Mouse (Mus musculus): ENCODE data around the gene Hat1. TPM values are rescaled to one million over a fixed set of nuclear protein-coding genes. Genes with fewer than 3 reads are reported as not detected.

Gene Hat1
- polyA plus RNA-seq, 1 experiment, result 0.49 TPM

DNA sequence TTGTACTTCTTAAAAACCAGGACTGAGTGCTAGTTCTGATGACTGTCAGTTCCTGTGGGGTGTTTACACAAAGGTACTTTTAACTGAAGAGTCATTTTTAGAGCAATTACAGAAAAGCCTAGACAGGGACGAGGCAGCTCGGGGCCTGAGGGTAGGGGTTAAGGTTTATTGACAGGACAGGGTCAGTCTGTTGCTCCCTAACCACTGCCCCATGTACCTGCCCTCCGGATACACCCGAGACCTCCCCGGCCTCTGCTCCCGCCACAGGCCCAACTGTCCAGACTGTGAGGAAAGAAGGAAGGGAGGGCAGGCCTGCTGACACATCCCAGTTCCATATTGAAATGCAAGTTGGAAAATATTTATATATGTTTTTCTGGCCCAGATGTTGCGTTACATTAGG lies 85.1 kb downstream of the Hat1 start:
- Histone ChIP-seq H3K4me3 (replicated peaks) (no peak overlapping the region), H3K36me3 (ENCODE audit: control insufficient read depth) (peaks cover 28% of the 10 kb centered on the region), H3K27me3 (ENCODE audit: control insufficient read depth) (no peaks in the 10 kb centered on the region), H3K9me3 (ENCODE audit: control insufficient read depth, low read length) (peaks cover 4% of the 10 kb centered on the region), H3K4me1 (ENCODE audit: control insufficient read depth) (peaks cover 39% of the 10 kb centered on the region)
- TF ChIP-seq GATA1 (IDR thresholded peaks at IDR 0.05; ENCODE audit: low read length) (no peak), TAL1 (IDR thresholded peaks at IDR 0.05; ENCODE audit: low read length) (no peak)

DNA sequence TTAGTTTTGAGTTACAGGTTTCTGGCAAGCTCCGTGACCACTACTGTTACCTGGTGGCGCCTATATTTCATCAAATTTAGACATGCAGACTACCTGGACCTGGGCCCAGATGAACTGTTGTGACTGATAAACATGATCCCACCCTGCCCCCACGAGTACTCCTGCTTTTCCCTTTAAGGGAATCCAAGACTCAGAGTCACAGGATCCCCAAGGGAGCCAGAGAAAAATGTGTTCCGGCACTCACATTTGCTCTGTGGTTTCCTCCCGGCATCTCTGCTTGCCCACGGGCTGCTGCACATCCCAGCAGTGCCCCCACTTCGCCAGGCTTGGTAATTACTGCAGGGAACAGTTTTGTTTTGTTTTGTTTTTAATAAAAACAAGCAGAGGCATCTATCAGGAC lies 85.6 kb downstream of the Hat1 start:
- H3K36me3 ChIP-seq (ENCODE audit: control insufficient read depth), result peaks cover 28% of the 10 kb centered on the region
- H3K4me1 ChIP-seq (ENCODE audit: control insufficient read depth), result peaks cover 39% of the 10 kb centered on the region
- no peak overlapping the region for H3K4me3 ChIP-seq (replicated peaks)
- peaks cover 4% of the 10 kb centered on the region for H3K9me3 ChIP-seq (ENCODE audit: control insufficient read depth, low read length)
- H3K27me3 ChIP-seq (ENCODE audit: control insufficient read depth), result no peaks in the 10 kb centered on the region
- no peak for TF ChIP-seq TAL1 (IDR thresholded peaks at IDR 0.05; ENCODE audit: low read length)
- TF ChIP-seq GATA1 (IDR thresholded peaks at IDR 0.05; ENCODE audit: low read length), result no peak

DNA sequence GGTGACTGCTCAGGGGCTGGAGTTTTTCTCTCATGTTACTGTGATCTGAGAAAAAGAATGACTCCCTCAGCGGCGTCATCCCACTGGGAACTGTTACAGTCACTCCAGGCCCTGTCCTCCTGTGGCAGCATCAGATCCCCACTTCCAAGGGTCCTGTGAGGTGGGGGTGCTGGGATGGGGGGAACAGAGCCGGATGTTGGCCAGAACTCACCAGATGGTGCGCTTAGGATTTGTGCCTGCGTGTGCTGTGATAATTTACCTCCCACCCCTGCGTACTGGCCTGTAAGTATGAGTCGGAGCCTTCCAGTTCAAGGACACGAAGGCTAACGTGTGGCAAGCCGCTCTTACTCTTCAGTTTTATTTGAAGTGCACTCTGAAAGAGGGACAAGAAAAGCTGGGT lies 86.6 kb downstream of the Hat1 start:
- TF ChIP-seq GATA1 (IDR thresholded peaks at IDR 0.05; ENCODE audit: low read length) (no peak), TAL1 (IDR thresholded peaks at IDR 0.05; ENCODE audit: low read length) (no peak)
- Histone ChIP-seq H3K9me3 (ENCODE audit: control insufficient read depth, low read length) (peaks cover 4% of the 10 kb centered on the region), H3K27me3 (ENCODE audit: control insufficient read depth) (no peaks in the 10 kb centered on the region), H3K4me1 (ENCODE audit: control insufficient read depth) (peaks cover 32% of the 10 kb centered on the region), H3K36me3 (ENCODE audit: control insufficient read depth) (peaks cover 28% of the 10 kb centered on the region), H3K4me3 (replicated peaks) (no peak overlapping the region)

GRCm38 (mm10) chr2:71475760-71476159 lies 87.0 kb downstream of the Hat1 start:
- peaks cover 28% of the 10 kb centered on the region for H3K36me3 ChIP-seq (ENCODE audit: control insufficient read depth)
- no peak overlapping the region for H3K4me3 ChIP-seq (replicated peaks)
- H3K4me1 ChIP-seq (ENCODE audit: control insufficient read depth), result peaks cover 28% of the 10 kb centered on the region
- peaks cover 4% of the 10 kb centered on the region for H3K9me3 ChIP-seq (ENCODE audit: control insufficient read depth, low read length)
- H3K27me3 ChIP-seq (ENCODE audit: control insufficient read depth), result no peaks in the 10 kb centered on the region
- TF ChIP-seq TAL1 (IDR thresholded peaks at IDR 0.05; ENCODE audit: low read length) (no peak), GATA1 (IDR thresholded peaks at IDR 0.05; ENCODE audit: low read length) (no peak)

DNA sequence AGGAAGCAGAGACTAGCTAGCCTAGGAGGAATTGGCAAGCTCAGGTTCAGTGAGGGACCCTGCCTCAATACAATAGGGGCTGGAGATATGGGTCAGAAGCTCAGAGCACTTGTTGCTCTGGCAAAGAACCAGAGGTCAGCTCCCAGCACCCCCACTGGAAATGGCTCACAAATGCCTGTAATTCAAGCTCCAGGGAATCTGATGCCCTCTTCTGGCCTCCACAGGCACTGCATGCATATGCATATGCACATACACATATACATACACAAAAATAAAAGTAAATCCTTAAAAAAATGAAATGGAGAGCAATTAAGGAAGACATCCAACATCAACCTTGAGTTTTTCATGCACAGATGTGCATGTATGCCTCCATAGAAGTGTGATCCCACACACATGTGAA lies 89.0 kb downstream of the Hat1 start:
- Histone ChIP-seq H3K36me3 (ENCODE audit: control insufficient read depth) (peaks cover 26% of the 10 kb centered on the region), H3K4me1 (ENCODE audit: control insufficient read depth) (peaks cover 20% of the 10 kb centered on the region), H3K27me3 (ENCODE audit: control insufficient read depth) (no peaks in the 10 kb centered on the region), H3K4me3 (replicated peaks) (no peak overlapping the region), H3K9me3 (ENCODE audit: control insufficient read depth, low read length) (peaks cover 4% of the 10 kb centered on the region)
- no peak for TF ChIP-seq GATA1 (IDR thresholded peaks at IDR 0.05; ENCODE audit: low read length)
- TF ChIP-seq TAL1 (IDR thresholded peaks at IDR 0.05; ENCODE audit: low read length), result no peak

DNA sequence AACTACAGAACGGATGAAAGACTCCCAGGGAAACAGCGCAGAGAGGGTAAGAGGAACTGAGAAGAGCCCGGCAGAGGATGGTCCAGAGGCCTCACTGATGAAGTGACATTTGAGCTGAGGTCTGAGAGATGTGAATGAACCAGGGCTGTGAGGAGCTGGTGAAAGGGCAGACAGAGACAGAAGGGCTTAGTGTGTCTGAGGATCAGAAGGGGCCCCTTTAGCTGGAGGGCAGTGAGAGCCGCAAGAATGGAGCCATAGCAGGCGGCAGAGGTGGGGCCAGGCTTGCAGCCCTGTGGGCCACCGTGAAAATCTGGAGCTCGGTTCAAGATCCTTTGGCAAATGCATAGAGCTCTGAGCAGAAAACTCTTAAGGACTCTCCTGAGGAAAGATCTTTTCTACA lies 91.2 kb downstream of the Hat1 start:
- peaks cover 19% of the 10 kb centered on the region for H3K36me3 ChIP-seq (ENCODE audit: control insufficient read depth)
- no peaks in the 10 kb centered on the region for H3K27me3 ChIP-seq (ENCODE audit: control insufficient read depth)
- H3K4me1 ChIP-seq (ENCODE audit: control insufficient read depth), result peaks cover 13% of the 10 kb centered on the region
- peaks cover 4% of the 10 kb centered on the region for H3K9me3 ChIP-seq (ENCODE audit: control insufficient read depth, low read length)
- no peak overlapping the region for H3K4me3 ChIP-seq (replicated peaks)
- TF ChIP-seq TAL1 (IDR thresholded peaks at IDR 0.05; ENCODE audit: low read length) (no peak), GATA1 (IDR thresholded peaks at IDR 0.05; ENCODE audit: low read length) (no peak)

DNA sequence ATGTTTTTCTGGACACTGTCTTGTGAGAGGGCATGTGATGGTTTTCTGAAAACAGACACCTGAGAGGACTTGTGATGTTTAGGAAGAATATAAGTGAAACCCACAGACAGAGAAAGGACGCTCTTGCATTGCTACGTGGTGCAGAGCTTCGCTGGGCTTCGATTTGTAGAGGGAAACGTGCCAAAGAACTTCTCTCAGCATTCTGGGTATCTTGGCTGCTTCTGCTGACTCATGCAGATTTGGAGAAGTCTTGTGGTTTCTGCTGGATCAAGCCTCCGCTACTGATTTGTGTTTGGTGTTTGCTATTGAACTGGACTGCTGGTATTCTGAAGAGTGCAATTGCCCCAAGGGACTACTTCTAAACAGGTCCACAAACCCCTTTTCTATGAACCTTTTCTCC lies 93.1 kb downstream of the Hat1 start:
- Histone ChIP-seq H3K36me3 (ENCODE audit: control insufficient read depth) (peaks cover 13% of the 10 kb centered on the region), H3K27me3 (ENCODE audit: control insufficient read depth) (no peaks in the 10 kb centered on the region), H3K4me1 (ENCODE audit: control insufficient read depth) (peaks cover 5% of the 10 kb centered on the region), H3K9me3 (ENCODE audit: control insufficient read depth, low read length) (peaks cover 4% of the 10 kb centered on the region), H3K4me3 (replicated peaks) (no peak overlapping the region)
- TF ChIP-seq GATA1 (IDR thresholded peaks at IDR 0.05; ENCODE audit: low read length) (no peak), TAL1 (IDR thresholded peaks at IDR 0.05; ENCODE audit: low read length) (no peak)

- Histone ChIP-seq H3K9me3 (ENCODE audit: control insufficient read depth, low read length) (no peaks in the 10 kb centered on the region), H3K4me3 (replicated peaks) (no peak overlapping the region), H3K36me3 (ENCODE audit: control insufficient read depth) (peaks cover 4% of the 10 kb centered on the region; the same call in 1 of the 2 replicates), H3K4me1 (ENCODE audit: control insufficient read depth) (peaks cover 5% of the 10 kb centered on the region), H3K27me3 (ENCODE audit: control insufficient read depth) (no peaks in the 10 kb centered on the region)
- TF ChIP-seq TAL1 (IDR thresholded peaks at IDR 0.05; ENCODE audit: low read length) (no peak), GATA1 (IDR thresholded peaks at IDR 0.05; ENCODE audit: low read length) (no peak)
Measured at GRCm38 (mm10) chr2:71483046-71483716, 94.4 kb downstream of the Hat1 start.

- Histone ChIP-seq H3K4me1 (ENCODE audit: control insufficient read depth) (peaks cover 5% of the 10 kb centered on the region), H3K36me3 (ENCODE audit: control insufficient read depth) (peaks cover 4% of the 10 kb centered on the region; the same call in 1 of the 2 replicates), H3K27me3 (ENCODE audit: control insufficient read depth) (no peaks in the 10 kb centered on the region), H3K4me3 (replicated peaks) (no peak overlapping the region), H3K9me3 (ENCODE audit: control insufficient read depth, low read length) (no peaks in the 10 kb centered on the region)
- no peak for TF ChIP-seq TAL1 (IDR thresholded peaks at IDR 0.05; ENCODE audit: low read length)
- no peak for TF ChIP-seq GATA1 (IDR thresholded peaks at IDR 0.05; ENCODE audit: low read length)
Measured at GRCm38 (mm10) chr2:71483717-71484066, 94.9 kb downstream of the Hat1 start.

Other genes with a start within 250 kb of the Hat1 start
- 1.3 TPM in 2 replicates for gene Dync1i2, start 177.3 kb upstream of the Hat1 start, polyA plus RNA-seq (2012)
- gene Slc25a12, start 21.2 kb upstream of the Hat1 start, polyA plus RNA-seq (2012), result 0.78 and 1.5 TPM in 2 replicates
- gene Metap1d, start 64.3 kb downstream of the Hat1 start, polyA plus RNA-seq (2012), result 1.4 and 3.1 TPM in 2 replicates
- 0.01 and 0.07 TPM in 2 replicates for gene Dlx1, start 139.2 kb downstream of the Hat1 start, polyA plus RNA-seq (2012)
- gene Dlx2, start 157.8 kb downstream of the Hat1 start, polyA plus RNA-seq (2012), result 0.01 TPM in 1 of 2 replicates, not detected in the other